Mouse (Mus musculus) gastrocnemius, postnatal 10 days (tissue): ENCODE results near the gene Cdkn1a. TPM values are rescaled to one million over a fixed set of nuclear protein-coding genes. Genes with fewer than 3 reads are reported as not detected.

ENCODE experiments used
- DNase-seq: peaks from one replicate; pipeline ENCODE4 v3.0.0; 2021; ENCODE audit warnings: mixed read lengths
- total RNA-seq, 2 experiments: library from RNA; stranded (reverse); gene quantifications; 2 replicates each; pipeline ENCODE4 v1.2.3; 2021

Gene Cdkn1a
- total RNA-seq, 2 experiments from 2014 or later = 43.0 to 46.3 TPM

GRCm38 (mm10) chr17:29117006-29117648 is 26.4 kb downstream of the Cdkn1a start:
- DNase-seq = no peak

- DNase-seq = no peak
Measured at GRCm38 (mm10) chr17:29118057-29118456, 27.3 kb downstream of the Cdkn1a start.

GRCm38 (mm10) chr17:29120666-29121065 is 29.9 kb downstream of the Cdkn1a start:
- DNase-seq = peak; percentile 46

DNA sequence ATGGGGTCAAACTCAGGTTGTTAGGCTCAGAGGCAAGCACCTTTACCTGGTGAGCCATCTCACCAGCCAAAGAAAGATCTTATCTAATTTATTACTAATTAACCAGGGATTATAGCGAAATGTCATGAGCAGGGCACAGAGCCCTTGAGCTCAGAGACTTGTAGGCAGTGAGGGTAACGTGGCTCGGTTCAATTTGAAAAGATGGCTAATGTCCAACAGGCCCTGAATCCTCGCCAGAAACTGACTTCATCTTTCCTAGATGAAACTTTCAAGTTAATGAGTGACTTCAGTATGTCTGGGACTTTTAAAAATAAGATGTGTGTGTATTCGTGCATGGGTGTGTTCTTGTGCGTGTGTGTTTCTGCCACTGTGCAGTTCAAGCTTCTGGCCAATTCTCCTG is 32.0 kb downstream of the Cdkn1a start:
- no peak for DNase-seq

- DNase-seq = no peak
Measured at GRCm38 (mm10) chr17:29123578-29124174, 32.9 kb downstream of the Cdkn1a start.

DNA sequence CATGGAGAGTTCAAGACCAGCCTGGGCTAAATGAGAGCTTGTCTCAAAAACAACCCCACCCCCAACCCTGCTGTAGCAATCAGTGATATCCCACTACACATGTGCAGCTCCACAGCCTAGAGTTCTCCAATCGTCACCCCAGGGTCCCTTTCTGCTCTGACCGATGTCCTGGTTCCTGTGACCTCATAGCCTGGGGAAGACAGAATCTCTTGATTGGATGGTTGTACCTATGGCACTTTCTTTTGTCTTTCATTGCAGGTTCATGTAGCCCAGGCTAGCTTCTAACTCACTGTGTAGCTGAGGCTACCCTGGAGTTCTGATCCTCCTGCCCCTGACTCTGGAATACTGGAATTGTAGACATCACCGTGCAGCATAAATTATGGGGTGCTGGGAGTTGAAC is 35.8 kb downstream of the Cdkn1a start:
- no peak for DNase-seq

GRCm38 (mm10) chr17:29129341-29129740 is 38.6 kb downstream of the Cdkn1a start:
- DNase-seq = no peak

DNA sequence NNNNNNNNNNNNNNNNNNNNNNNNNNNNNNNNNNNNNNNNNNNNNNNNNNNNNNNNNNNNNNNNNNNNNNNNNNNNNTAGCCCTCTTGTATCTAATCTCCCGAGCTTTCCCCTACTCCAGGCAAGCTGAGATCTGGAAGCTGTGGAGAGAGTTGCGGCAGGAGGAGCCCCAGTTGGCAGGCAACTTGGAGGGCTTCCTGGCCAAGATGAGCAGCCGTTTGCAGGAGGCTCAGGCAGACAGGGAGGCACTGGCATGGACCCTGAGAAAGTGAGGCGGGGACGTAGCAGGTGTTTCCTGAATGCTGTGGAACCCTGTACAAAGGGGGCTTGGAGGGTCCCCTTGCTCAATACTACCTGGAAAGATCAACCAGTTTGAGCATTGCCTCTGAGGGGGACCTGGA is 44.3 kb downstream of the Cdkn1a start:
- no peak for DNase-seq

GRCm38 (mm10) chr17:29136236-29136635 is 45.5 kb downstream of the Cdkn1a start:
- peak; percentile 83 for DNase-seq

DNA sequence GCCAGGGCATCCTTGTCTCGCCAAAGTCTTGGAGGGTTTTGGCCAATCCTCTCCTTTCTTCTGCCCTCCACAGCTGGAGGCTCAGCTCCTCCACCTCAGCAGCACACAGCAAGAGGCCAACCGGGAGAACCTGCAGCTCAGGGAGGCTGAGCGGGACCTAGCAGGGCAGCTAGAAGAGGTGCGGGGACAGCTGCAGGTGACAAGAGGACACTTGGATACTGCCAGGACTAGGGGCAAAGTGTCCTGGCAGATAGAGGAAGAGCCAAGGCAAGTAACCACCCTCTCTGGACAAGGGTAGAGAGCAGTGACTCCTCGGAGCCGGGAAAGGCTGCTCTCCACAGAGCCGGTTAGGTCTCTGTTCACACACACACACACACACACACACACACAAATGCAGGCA is 47.1 kb downstream of the Cdkn1a start:
- DNase-seq = no peak

GRCm38 (mm10) chr17:29141577-29141976 is 50.8 kb downstream of the Cdkn1a start:
- DNase-seq = no peak

GRCm38 (mm10) chr17:29143266-29143665 is 52.5 kb downstream of the Cdkn1a start:
- no peak for DNase-seq

GRCm38 (mm10) chr17:29145101-29145500 is 54.3 kb downstream of the Cdkn1a start:
- no peak for DNase-seq

DNA sequence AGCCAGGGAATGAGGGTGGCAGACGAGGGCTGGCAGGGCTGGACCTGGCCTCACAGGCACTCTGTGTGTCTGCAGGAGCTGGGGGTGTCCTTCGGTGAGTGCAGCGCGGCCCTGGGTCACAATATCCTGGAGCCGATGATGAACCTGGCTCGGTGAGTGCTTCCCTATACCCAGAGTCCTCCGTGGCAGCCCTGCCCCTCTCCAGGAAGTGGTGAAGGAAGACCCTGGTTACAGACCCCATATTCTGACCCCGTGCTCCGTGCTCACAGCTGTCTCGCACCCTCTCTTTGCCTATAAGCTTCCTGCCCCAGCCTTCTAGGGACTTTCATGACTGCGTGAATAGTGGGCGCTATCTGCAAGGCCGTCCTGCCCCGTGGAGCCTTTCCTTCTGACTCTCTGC is 56.5 kb downstream of the Cdkn1a start:
- DNase-seq = no peak

DNA sequence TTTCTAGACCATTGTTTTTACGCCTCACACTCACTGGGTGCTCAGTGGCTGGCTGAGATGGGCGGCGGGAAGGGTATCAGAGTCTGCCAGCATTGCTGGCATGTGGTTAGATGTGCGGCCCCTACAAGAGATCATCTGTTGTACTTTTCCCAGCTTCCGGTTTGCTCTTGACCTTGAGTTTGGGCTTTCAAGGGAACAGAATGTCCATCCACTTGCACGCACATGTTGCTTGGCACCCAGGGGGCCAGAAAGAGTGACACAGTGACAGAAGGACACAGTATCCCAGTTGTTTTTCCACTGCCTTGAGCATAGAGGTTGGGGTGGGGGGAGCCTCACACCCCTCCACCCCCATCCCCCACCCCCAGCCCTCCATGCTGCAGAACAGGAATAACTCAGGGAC is 57.0 kb downstream of the Cdkn1a start:
- DNase-seq = no peak

- DNase-seq = no peak
Measured at GRCm38 (mm10) chr17:29149766-29150165, 59.0 kb downstream of the Cdkn1a start.

Other genes starting within 250 kb of the Cdkn1a start
- not detected for gene Pnpla1, start 232.6 kb upstream of the Cdkn1a start, total RNA-seq
- under 1 TPM in 1 of 2 experiments, not detected in 1; 0.09 TPM for gene 4930539E08Rik, start 175.7 kb upstream of the Cdkn1a start, total RNA-seq
- gene Pxt1, start 147.1 kb upstream of the Cdkn1a start, total RNA-seq = not detected
- 10 to 100 TPM; 35.9 to 42.8 TPM for gene Kctd20, start 139.0 kb upstream of the Cdkn1a start, total RNA-seq
- gene Stk38, start 83.0 kb upstream of the Cdkn1a start, total RNA-seq = 10 to 100 TPM; 34.4 to 45.0 TPM
- gene Srsf3, start 58.3 kb upstream of the Cdkn1a start, total RNA-seq = 10 to 100 TPM; 91.3 to 94.2 TPM
- 1 to 10 TPM in 1 of 2 experiments, under 1 TPM in 1; 0.68 to 1.6 TPM for gene Rab44, start 23.2 kb downstream of the Cdkn1a start, total RNA-seq
- gene Cpne5, start 147.2 kb downstream of the Cdkn1a start, total RNA-seq = under 1 TPM; 0.32 to 0.49 TPM
- 10 to 100 TPM; 11.4 to 12.4 TPM for gene Ppil1, start 173.2 kb downstream of the Cdkn1a start, total RNA-seq
- 100 to 1,000 TPM; 115 to 118 TPM for gene BC004004, start 177.8 kb downstream of the Cdkn1a start, total RNA-seq
- 10 to 100 TPM; 38.8 to 45.1 TPM for gene Pi16, start 226.7 kb downstream of the Cdkn1a start, total RNA-seq